Mouse (Mus musculus) embryonic facial prominence, embryonic 15.5 days (tissue): Measurements from ENCODE around the gene Slc2a1. TPM values are rescaled to one million over a fixed set of nuclear protein-coding genes. Genes with fewer than 3 reads are reported as not detected.
A peak's percentile ranks its signal among the peaks of the same experiment; 100 is the strongest.

ENCODE experiments used
- ATAC-seq: fragments of 200-750 bp; cut with Nextera tagmentation; 2 replicates; pipeline ENCODE4 v1.8.0; 2017; ENCODE audit warnings: low read depth, moderate TSS enrichment; ENCODE audit not compliant: insufficient number of reproducible peaks, low FRiP score, low TSS enrichment
- H3K27ac ChIP-seq: fragments of 300-500 bp; sonication (generic); replicated peaks from 2 replicates; pipeline ENCODE4 v1.5.1; 2015; ENCODE audit warnings: mild to moderate bottlenecking, inconsistent platforms
- H3K27me3 ChIP-seq: fragments of 300-500 bp; sonication (generic); 2 replicates; pipeline ENCODE4 v1.6.1; 2015; ENCODE audit warnings: inconsistent platforms
- H3K36me3 ChIP-seq: fragments of 300-500 bp; sonication (generic); 2 replicates; pipeline ENCODE4 v1.6.1; 2015; ENCODE audit warnings: mild to moderate bottlenecking, inconsistent platforms
- H3K4me1 ChIP-seq: fragments of 300-500 bp; sonication (generic); 2 replicates; pipeline ENCODE4 v1.6.1; 2015; ENCODE audit warnings: inconsistent platforms
- H3K4me2 ChIP-seq: fragments of 300-500 bp; sonication (generic); replicated peaks from 2 replicates; pipeline ENCODE4 v1.6.1; 2015; ENCODE audit warnings: mild to moderate bottlenecking, inconsistent platforms
- H3K4me3 ChIP-seq: fragments of 300-500 bp; sonication (generic); replicated peaks from 2 replicates; pipeline ENCODE4 v1.5.1; 2015; ENCODE audit warnings: mild to moderate bottlenecking, inconsistent platforms
- H3K9ac ChIP-seq: fragments of 300-500 bp; sonication (generic); 2 replicates; pipeline ENCODE4 v1.6.1; 2015; ENCODE audit warnings: inconsistent platforms
- H3K9me3 ChIP-seq: fragments of 300-500 bp; sonication (generic); replicated peaks from 2 replicates; pipeline ENCODE4 v1.6.1; 2016; ENCODE audit warnings: inconsistent platforms
- WGBS: fragments of 180-500 bp; shearing (Covaris S2); methylation state at CpG from one replicate; pipeline ENCODE4 v1.1.7; 2015; 5-methylcytosine and 5-hydroxymethylcytosine counted together
- polyA plus RNA-seq: library from polyadenylated mRNA; unstranded; fragments of >200 nt; fragmentation: Nextera tagmentation; extraction: Ambion mirVana; gene quantifications from 2 replicates; pipeline ENCODE4 v1.2.1, GENCODE M21; 2015

Gene Slc2a1
- polyA plus RNA-seq, 1 experiment from 2014 or later = 160 TPM

- no peak overlapping the region for H3K4me2 ChIP-seq
- H3K27ac ChIP-seq = no peak overlapping the region
- H3K9ac ChIP-seq = no peak overlapping the region
- H3K9me3 ChIP-seq = no peaks in the 10 kb centered on the region
- H3K27me3 ChIP-seq = no peaks in the 10 kb centered on the region
- H3K4me1 ChIP-seq = no peaks in the 10 kb centered on the region
- H3K36me3 ChIP-seq = no peaks in the 10 kb centered on the region
- WGBS = 76% methylated on average over 11 of the region's 11 CpGs
- H3K4me3 ChIP-seq = no peak overlapping the region
- ATAC-seq = no peak
Measured at GRCm38 (mm10) chr4:119148741-119149140, 40.2 kb downstream of the Slc2a1 start.

GRCm38 (mm10) chr4:119157186-119157585 is 48.7 kb downstream of the Slc2a1 start:
- Histone ChIP-seq H3K36me3 (no peaks in the 10 kb centered on the region), H3K27me3 (no peaks in the 10 kb centered on the region), H3K4me1 (no peaks in the 10 kb centered on the region), H3K9ac (no peak overlapping the region), H3K4me3 (no peak overlapping the region), H3K27ac (no peak overlapping the region), H3K4me2 (no peak overlapping the region), H3K9me3 (no peaks in the 10 kb centered on the region)
- 35% methylated on average over 2 of the region's 2 CpGs for WGBS
- no peak for ATAC-seq

- Histone ChIP-seq H3K27ac (no peak overlapping the region), H3K4me3 (no peak overlapping the region), H3K9ac (no peak overlapping the region), H3K9me3 (no peaks in the 10 kb centered on the region), H3K4me2 (no peak overlapping the region), H3K27me3 (no peaks in the 10 kb centered on the region), H3K36me3 (no peaks in the 10 kb centered on the region), H3K4me1 (no peaks in the 10 kb centered on the region)
- 71% methylated on average over 5 of the region's 5 CpGs for WGBS
- no peak; the same call in 1 of the 2 replicates for ATAC-seq
Measured at GRCm38 (mm10) chr4:119157891-119158290, 49.4 kb downstream of the Slc2a1 start.

GRCm38 (mm10) chr4:119161358-119161757 is 52.8 kb downstream of the Slc2a1 start:
- Histone ChIP-seq H3K9ac (no peak overlapping the region), H3K36me3 (no peaks in the 10 kb centered on the region)
- WGBS = 69% methylated on average over 3 of the region's 3 CpGs

GRCm38 (mm10) chr4:119162990-119163389 is 54.5 kb downstream of the Slc2a1 start:
- Histone ChIP-seq H3K27me3 (no peaks in the 10 kb centered on the region), H3K4me1 (no peaks in the 10 kb centered on the region), H3K27ac (no peak overlapping the region), H3K4me3 (no peak overlapping the region), H3K9ac (no peak overlapping the region), H3K9me3 (no peaks in the 10 kb centered on the region), H3K4me2 (no peak overlapping the region), H3K36me3 (no peaks in the 10 kb centered on the region)
- 79% methylated on average over 4 of the region's 4 CpGs for WGBS
- no peak for ATAC-seq

More at GRCm38 (mm10) chr4:119161358-119161757, 52.8 kb downstream of the Slc2a1 start:
- Histone ChIP-seq H3K4me1 (no peaks in the 10 kb centered on the region), H3K27me3 (no peaks in the 10 kb centered on the region), H3K9me3 (no peaks in the 10 kb centered on the region), H3K4me2 (no peak overlapping the region), H3K27ac (no peak overlapping the region), H3K4me3 (no peak overlapping the region)
- no peak for ATAC-seq

- no peak overlapping the region for H3K9ac ChIP-seq
- H3K4me2 ChIP-seq = no peak overlapping the region
- H3K4me1 ChIP-seq = no peaks in the 10 kb centered on the region
- no peak for ATAC-seq
- 66% methylated on average over 7 of the region's 7 CpGs for WGBS
- H3K27me3 ChIP-seq = no peaks in the 10 kb centered on the region
- H3K27ac ChIP-seq = no peak overlapping the region
- no peak overlapping the region for H3K4me3 ChIP-seq
- H3K9me3 ChIP-seq = no peaks in the 10 kb centered on the region
- peaks cover 27% of the 10 kb centered on the region for H3K36me3 ChIP-seq
Measured at GRCm38 (mm10) chr4:119165916-119166315, 57.4 kb downstream of the Slc2a1 start.

GRCm38 (mm10) chr4:119167068-119167467 is 58.6 kb downstream of the Slc2a1 start:
- Histone ChIP-seq H3K9ac (no peak overlapping the region), H3K27ac (no peak overlapping the region), H3K4me3 (no peak overlapping the region), H3K4me2 (no peak overlapping the region), H3K27me3 (no peaks in the 10 kb centered on the region), H3K4me1 (peaks cover 4% of the 10 kb centered on the region; the same call in 1 of the 2 replicates), H3K36me3 (peaks cover 27% of the 10 kb centered on the region), H3K9me3 (no peaks in the 10 kb centered on the region)
- 71% methylated on average over 4 of the region's 4 CpGs for WGBS
- no peak for ATAC-seq

GRCm38 (mm10) chr4:119167663-119168062 is 59.2 kb downstream of the Slc2a1 start:
- Histone ChIP-seq H3K9me3 (no peaks in the 10 kb centered on the region), H3K36me3 (peaks cover 27% of the 10 kb centered on the region), H3K4me1 (peaks cover 10% of the 10 kb centered on the region), H3K4me2 (no peak overlapping the region), H3K27ac (no peak overlapping the region), H3K9ac (no peak overlapping the region), H3K4me3 (no peak overlapping the region), H3K27me3 (no peaks in the 10 kb centered on the region)
- no peak for ATAC-seq
- WGBS = 5% methylated on average over 4 of the region's 4 CpGs

- no peak overlapping the region for H3K27ac ChIP-seq
- no peak for ATAC-seq
- WGBS = 34% methylated on average over 18 of the region's 18 CpGs
Measured at GRCm38 (mm10) chr4:119172919-119173650, 64.6 kb downstream of the Slc2a1 start.

GRCm38 (mm10) chr4:119173851-119174453 is 65.4 kb downstream of the Slc2a1 start, which contains the start of gene Zfp691:
TSS of gene Zfp691 (minus strand) at chr4:119174195.
- Histone ChIP-seq H3K4me1 (peaks cover 17% of the 10 kb centered on the region), H3K27me3 (no peaks in the 10 kb centered on the region), H3K4me2 (peak within 1 kb of the TSS; percentile 60), H3K9ac (peak within 1 kb of the TSS; percentile 59), H3K27ac (0 out of 2 replicates have a peak within 1 kb of the TSS, but pooled peaks have one; percentile 61), H3K4me3 (peak within 1 kb of the TSS; percentile 75), H3K9me3 (no peaks in the 10 kb centered on the region), H3K36me3 (peaks cover 18% of the 10 kb centered on the region)
- peak; percentile 99 for ATAC-seq
- under 1% methylated on average over 40 of the region's 40 CpGs for WGBS

More at GRCm38 (mm10) chr4:119172919-119173650, 64.6 kb downstream of the Slc2a1 start:
- peak overlapping the region; percentile 75 for H3K4me3 ChIP-seq
- peak overlapping the region; percentile 59 for H3K9ac ChIP-seq
- H3K36me3 ChIP-seq = peaks cover 27% of the 10 kb centered on the region
- H3K4me2 ChIP-seq = peak overlapping the region; percentile 60
- H3K27me3 ChIP-seq = no peaks in the 10 kb centered on the region
- H3K4me1 ChIP-seq = peaks cover 17% of the 10 kb centered on the region
- no peaks in the 10 kb centered on the region for H3K9me3 ChIP-seq

GRCm38 (mm10) chr4:119177702-119178101 is 69.2 kb downstream of the Slc2a1 start:
- Histone ChIP-seq H3K4me1 (peaks cover 6% of the 10 kb centered on the region), H3K27ac (no peak overlapping the region), H3K9ac (no peak overlapping the region), H3K27me3 (no peaks in the 10 kb centered on the region), H3K9me3 (no peaks in the 10 kb centered on the region), H3K36me3 (no peaks in the 10 kb centered on the region), H3K4me3 (no peak overlapping the region), H3K4me2 (no peak overlapping the region)
- ATAC-seq = no peak
- 70% methylated on average over 5 of the region's 5 CpGs for WGBS
